Mouse (Mus musculus) ES-Bruce4 (cell line): ENCODE measurements around the gene Npat. TPM values are rescaled to one million over a fixed set of nuclear protein-coding genes. Genes with fewer than 3 reads are reported as not detected.
A peak's percentile ranks its signal among the peaks of the same experiment; 100 is the strongest.

ENCODE experiments used
- H3K27ac ChIP-seq: 2 replicates; pipeline ENCODE4 v1.5.1; 2012; ENCODE audit warnings: low read length, inconsistent platforms; ENCODE audit not compliant: insufficient read depth
- H3K27me3 ChIP-seq: 2 replicates; pipeline ENCODE4 v1.6.1; 2012; ENCODE audit warnings: mild to moderate bottlenecking, low read length, inconsistent platforms; ENCODE audit not compliant: control insufficient read depth, poor library complexity, insufficient read depth, severe bottlenecking
- H3K36me3 ChIP-seq: 2 replicates; pipeline ENCODE4 v1.6.1; 2012; ENCODE audit warnings: inconsistent platforms, mild to moderate bottlenecking, low read length, moderate library complexity; ENCODE audit not compliant: control insufficient read depth, poor library complexity, insufficient read depth, severe bottlenecking
- H3K4me1 ChIP-seq: one replicate; pipeline ENCODE4 v1.8.1; 2011; ENCODE audit warnings: low read length; ENCODE audit not compliant: control insufficient read depth, insufficient read depth
- H3K4me3 ChIP-seq: 2 replicates; pipeline ENCODE4 v1.5.1; 2011; ENCODE audit warnings: low read depth, mild to moderate bottlenecking, low read length
- H3K9ac ChIP-seq: 2 replicates; pipeline ENCODE4 v1.6.1; 2012; ENCODE audit warnings: low read depth, mild to moderate bottlenecking, inconsistent platforms; ENCODE audit not compliant: poor library complexity, severe bottlenecking
- H3K9me3 ChIP-seq: replicated peaks from 2 replicates; pipeline ENCODE4 v1.6.1; 2012; ENCODE audit warnings: mild to moderate bottlenecking, low read length, inconsistent platforms; ENCODE audit not compliant: control insufficient read depth, poor library complexity, insufficient read depth, severe bottlenecking
- CTCF ChIP-seq: IDR thresholded peaks from one replicate; pipeline ENCODE4 v1.8.1; 2011; ENCODE audit warnings: low read depth, low read length
- EP300 ChIP-seq: IDR thresholded peaks from 2 replicates; pipeline ENCODE4 v1.6.1; 2011; ENCODE audit warnings: low read depth, low read length; ENCODE audit not compliant: insufficient read depth
- POLR2A ChIP-seq: IDR thresholded peaks from one replicate; pipeline ENCODE4 v1.8.1; 2011; ENCODE audit warnings: low read length; ENCODE audit not compliant: insufficient read depth
- polyA plus RNA-seq: library from polyadenylated mRNA; stranded (reverse); fragments of >200 nt; gene quantifications from 2 replicates; pipeline ENCODE4 v1.2.4, GENCODE M21; 2011; ENCODE audit warnings: low read depth; ENCODE audit not compliant: missing spikeins, insufficient read depth, insufficient read length

Npat gene
- polyA plus RNA-seq, 1 experiment: 44.5 TPM

DNA sequence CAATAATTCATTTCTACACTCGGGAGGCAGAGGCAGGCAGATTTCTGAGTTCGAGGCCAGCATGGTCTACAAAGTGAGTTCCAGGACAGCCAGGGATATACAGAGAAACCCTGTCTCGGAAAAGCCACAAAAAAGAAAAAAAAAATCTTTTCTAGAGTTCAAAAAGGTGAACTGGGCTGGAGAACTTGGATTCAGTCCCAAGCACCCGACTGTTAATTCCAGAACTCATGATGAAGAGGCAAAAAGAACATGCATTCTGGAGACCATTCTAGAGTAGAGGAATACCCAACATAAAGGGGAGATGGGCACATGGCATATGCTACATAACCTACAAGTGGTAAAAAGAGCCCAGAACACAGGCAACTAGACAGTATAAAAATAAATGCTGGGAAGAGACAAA is 71.0 kb downstream of the Npat start:
- Histone ChIP-seq H3K4me1 (no peaks in the 10 kb centered on the region), H3K4me3 (no peak overlapping the region), H3K9ac (no peak overlapping the region), H3K27me3 (0 out of 2 replicates have a peak, but pooled peaks cover 1% of the 10 kb centered on the region), H3K27ac (no peak overlapping the region), H3K36me3 (no peaks in the 10 kb centered on the region), H3K9me3 (no peaks in the 10 kb centered on the region)
- no peak for TF ChIP-seq POLR2A

DNA sequence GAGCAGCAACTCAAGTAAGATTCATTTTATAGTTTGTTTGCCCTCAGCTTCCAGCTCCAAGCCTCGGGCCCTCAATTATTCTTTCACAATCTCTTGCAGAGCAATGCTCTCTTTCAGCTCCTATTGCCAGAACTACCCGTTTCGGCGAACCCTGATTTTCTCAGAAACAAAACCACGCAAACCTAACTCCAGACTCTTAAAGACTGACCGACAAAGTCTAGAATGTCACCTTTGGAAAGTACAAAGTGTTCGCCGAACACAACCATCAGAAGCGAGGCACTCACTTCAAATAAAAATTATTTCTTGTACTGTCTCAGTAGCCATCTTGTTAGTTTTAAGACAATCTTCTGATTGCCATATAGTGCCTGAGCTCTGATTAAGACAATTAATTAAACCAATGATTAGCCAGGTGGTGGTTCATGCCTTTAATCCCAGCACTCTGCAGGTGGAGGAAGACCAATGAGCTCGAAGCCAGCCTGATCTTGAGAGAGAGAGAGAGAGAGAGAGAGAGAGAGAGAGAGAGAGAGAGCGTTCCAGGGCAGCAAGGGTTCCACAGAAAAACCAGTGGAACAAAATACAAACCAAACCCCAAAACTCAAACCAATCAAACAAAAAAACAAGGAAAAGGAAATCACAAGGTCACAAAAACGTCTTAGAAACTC is 72.6 kb downstream of the Npat start:
- Histone ChIP-seq H3K4me3 (peak overlapping the region; percentile 44), H3K27ac (no peak overlapping the region), H3K36me3 (no peaks in the 10 kb centered on the region), H3K27me3 (0 out of 2 replicates have a peak, but pooled peaks cover 1% of the 10 kb centered on the region), H3K9me3 (no peaks in the 10 kb centered on the region), H3K4me1 (no peaks in the 10 kb centered on the region), H3K9ac (no peak overlapping the region)
- no peak for TF ChIP-seq EP300
- TF ChIP-seq POLR2A: no peak
- TF ChIP-seq CTCF: no peak

DNA sequence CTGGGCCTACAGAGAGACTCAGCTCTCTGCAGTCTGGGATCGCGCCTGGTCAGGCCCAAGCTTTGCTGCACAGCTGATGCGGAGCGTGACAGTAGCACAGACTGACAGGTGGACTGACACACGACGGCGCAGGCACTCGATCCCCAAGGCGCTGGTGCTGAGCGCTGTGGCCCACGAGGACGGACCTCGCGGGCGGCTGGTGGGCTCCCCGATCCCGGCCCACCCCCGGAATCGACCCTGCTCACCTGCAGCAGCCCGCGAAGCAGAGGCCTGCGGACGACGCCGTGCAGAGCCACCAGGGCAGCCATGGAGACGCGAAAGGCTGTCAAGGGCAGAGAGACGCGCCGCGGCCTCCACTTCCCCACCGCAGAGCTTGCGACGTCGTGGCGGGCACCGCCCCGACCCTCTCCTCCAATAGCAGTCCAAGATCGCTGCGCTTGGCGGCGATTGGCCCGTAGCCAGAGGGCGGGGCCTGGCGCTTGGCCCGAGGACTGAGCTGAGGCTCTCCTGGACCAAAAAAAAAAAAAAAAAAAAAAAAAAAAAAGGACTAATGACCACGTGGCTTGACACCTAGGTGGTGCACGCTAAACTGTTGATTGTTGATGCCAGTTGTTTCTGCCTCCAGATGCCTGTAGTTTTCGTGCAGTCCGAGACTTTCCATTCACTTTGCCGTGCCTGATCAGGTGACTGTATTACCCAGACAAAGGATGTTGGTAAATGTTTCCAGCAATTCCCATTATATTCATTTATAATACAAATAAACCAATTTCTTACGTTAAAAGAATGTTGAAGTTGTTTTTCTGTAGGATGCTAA is 73.3 kb downstream of the Npat start, which contains the start of gene Acat1:
Gene Acat1 (minus strand): TSS at position 415 of the 814 bp plus-strand sequence.
- no peaks in the 10 kb centered on the region for H3K9me3 ChIP-seq
- peak within 1 kb of the TSS; percentile 44 for H3K4me3 ChIP-seq
- H3K4me1 ChIP-seq: no peaks in the 10 kb centered on the region
- H3K27me3 ChIP-seq: 0 out of 2 replicates have a peak, but pooled peaks cover 1% of the 10 kb centered on the region
- H3K36me3 ChIP-seq: no peaks in the 10 kb centered on the region
- no peak within 1 kb of the TSS for H3K27ac ChIP-seq
- TF ChIP-seq POLR2A (no peak), CTCF (no peak), EP300 (no peak)
- no peak within 1 kb of the TSS for H3K9ac ChIP-seq

DNA sequence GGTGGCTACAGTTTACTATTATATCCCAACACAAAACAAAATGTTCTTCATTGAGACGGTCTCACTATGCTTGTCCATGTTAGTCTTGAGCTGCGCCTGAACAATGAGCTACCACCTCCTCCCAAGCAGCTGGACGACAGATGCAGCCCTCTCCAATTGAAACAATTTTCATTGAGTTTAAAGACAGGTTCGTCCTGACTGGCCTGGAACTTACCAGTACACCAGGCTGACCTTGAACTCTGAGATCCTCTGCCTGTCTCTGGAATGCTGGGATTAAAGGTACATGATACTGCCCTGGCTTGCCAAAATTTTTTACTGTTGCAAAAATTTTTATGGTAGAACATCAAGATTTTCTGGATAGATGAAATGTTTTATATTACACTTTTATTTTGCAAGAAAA is 77.4 kb downstream of the Npat start:
- H3K36me3 ChIP-seq: peaks cover 11% of the 10 kb centered on the region
- no peaks in the 10 kb centered on the region for H3K4me1 ChIP-seq
- no peak for TF ChIP-seq CTCF
- no peak for TF ChIP-seq POLR2A
- TF ChIP-seq EP300: no peak
- H3K27ac ChIP-seq: no peak overlapping the region
- no peak overlapping the region for H3K4me3 ChIP-seq
- no peaks in the 10 kb centered on the region for H3K9me3 ChIP-seq
- H3K9ac ChIP-seq: no peak overlapping the region
- H3K27me3 ChIP-seq: 0 out of 2 replicates have a peak, but pooled peaks cover under 1% of the 10 kb centered on the region

DNA sequence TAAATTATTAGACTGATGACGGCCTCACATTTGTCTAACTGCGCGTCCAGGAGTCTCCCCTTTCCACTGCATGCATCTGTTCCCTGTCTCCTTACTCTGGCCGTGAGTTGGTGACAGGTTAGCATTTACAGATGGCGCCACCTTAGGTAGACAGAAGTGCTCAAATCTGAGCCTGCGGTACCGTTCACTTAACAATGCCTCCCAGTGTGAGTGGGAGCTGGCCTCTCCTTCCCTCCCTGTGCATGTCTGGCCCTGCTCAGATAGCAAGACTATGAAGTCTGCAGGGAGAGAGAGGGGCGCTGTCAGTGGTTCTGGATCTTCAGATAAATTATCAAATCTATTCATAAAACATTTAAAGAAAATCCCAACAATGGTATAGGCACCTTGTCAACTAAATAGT is 78.4 kb downstream of the Npat start:
- Histone ChIP-seq H3K27me3 (no peaks in the 10 kb centered on the region), H3K9me3 (no peaks in the 10 kb centered on the region), H3K36me3 (peaks cover 19% of the 10 kb centered on the region), H3K9ac (no peak overlapping the region), H3K4me1 (no peaks in the 10 kb centered on the region), H3K4me3 (no peak overlapping the region), H3K27ac (no peak overlapping the region)
- TF ChIP-seq CTCF (no peak), EP300 (no peak), POLR2A (no peak)

Other genes starting within 250 kb of the Npat start
- 0.40 and 0.64 TPM in 2 replicates for gene Exph5, start 235.4 kb upstream of the Npat start, polyA plus RNA-seq
- gene Kdelc2, start 153.0 kb upstream of the Npat start, polyA plus RNA-seq: 16.9 and 18.4 TPM in 2 replicates
- gene 4930550C14Rik, start 134.7 kb upstream of the Npat start, polyA plus RNA-seq: 3.5 and 5.1 TPM in 2 replicates
- 43.5 and 43.9 TPM in 2 replicates for gene Atm, start 307 bp upstream of the Npat start, polyA plus RNA-seq
- 17.9 and 20.7 TPM in 2 replicates for gene Acat1, start 73.3 kb downstream of the Npat start, polyA plus RNA-seq
- 69.9 and 76.9 TPM in 2 replicates for gene Cul5, start 133.0 kb downstream of the Npat start, polyA plus RNA-seq
- 1.3 and 1.6 TPM in 2 replicates for gene Rab39, start 169.2 kb downstream of the Npat start, polyA plus RNA-seq
- gene Slc35f2, start 234.5 kb downstream of the Npat start, polyA plus RNA-seq: 52.8 and 53.7 TPM in 2 replicates